Mouse (Mus musculus) retina, postnatal 7 days (tissue): ENCODE data around the gene Wnt6.

Experiments
- DNase-seq: peaks from one replicate; pipeline ENCODE4 v3.0.0-alpha.2; 2012; ENCODE audit warnings: low read depth, low spot score

Gene Wnt6

GRCm38 (mm10) chr1:74774062-74774461 lies 2.4 kb downstream of the Wnt6 start:
- DNase-seq: no peak

- no peak for DNase-seq
Observed at GRCm38 (mm10) chr1:74775816-74776215, 4.1 kb downstream of the Wnt6 start.

- no peak for DNase-seq
Observed at GRCm38 (mm10) chr1:74778934-74779486, 7.3 kb downstream of the Wnt6 start.

GRCm38 (mm10) chr1:74782045-74782444 lies 10.4 kb downstream of the Wnt6 start:
- no peak for DNase-seq

GRCm38 (mm10) chr1:74783554-74783953 lies 11.9 kb downstream of the Wnt6 start:
- DNase-seq: no peak

- peak; percentile 53 for DNase-seq
Observed at GRCm38 (mm10) chr1:74784041-74784759, 12.5 kb downstream of the Wnt6 start.

- DNase-seq: peak; percentile 81
Observed at GRCm38 (mm10) chr1:74787846-74788245, 16.2 kb downstream of the Wnt6 start.

GRCm38 (mm10) chr1:74788603-74789176 lies 17.0 kb downstream of the Wnt6 start:
- DNase-seq: no peak

GRCm38 (mm10) chr1:74790095-74790494 lies 18.4 kb downstream of the Wnt6 start:
- no peak for DNase-seq

GRCm38 (mm10) chr1:74791249-74791648 lies 19.6 kb downstream of the Wnt6 start, which contains the start of gene Wnt10a:
TSS of gene Wnt10a (plus strand) at chr1:74791516.
- no peak for DNase-seq

GRCm38 (mm10) chr1:74792831-74793660 lies 21.4 kb downstream of the Wnt6 start:
- DNase-seq: no peak

GRCm38 (mm10) chr1:74794487-74795144 lies 22.9 kb downstream of the Wnt6 start:
- DNase-seq: no peak

GRCm38 (mm10) chr1:74795145-74795529 lies 23.4 kb downstream of the Wnt6 start:
- no peak for DNase-seq

- DNase-seq: peak; percentile 57
Observed at GRCm38 (mm10) chr1:74797459-74797858, 25.8 kb downstream of the Wnt6 start.

GRCm38 (mm10) chr1:74800424-74800888 lies 28.8 kb downstream of the Wnt6 start:
- DNase-seq: no peak

- no peak for DNase-seq
Observed at GRCm38 (mm10) chr1:74801631-74802140, 30.0 kb downstream of the Wnt6 start.

- DNase-seq: peak; percentile 62
Observed at GRCm38 (mm10) chr1:74802795-74803656, 31.3 kb downstream of the Wnt6 start.

- DNase-seq: no peak
Observed at GRCm38 (mm10) chr1:74804211-74804870, 32.6 kb downstream of the Wnt6 start.

GRCm38 (mm10) chr1:74805340-74805835 lies 33.7 kb downstream of the Wnt6 start:
- no peak for DNase-seq

- no peak for DNase-seq
Observed at GRCm38 (mm10) chr1:74805843-74806242, 34.2 kb downstream of the Wnt6 start.
